Mouse (Mus musculus) cerebellum, adult 9-11 months (tissue): ENCODE measurements at regions not wholly inside any gene's neighbourhood (a gene's known extent, or its start where the extent isn't known, plus 50 kb on each side); places are given as distances from the start of the nearest gene placed in this dataset.
A peak's percentile ranks its signal among the peaks of the same experiment; 100 is the strongest.

Source experiments
- DNase-seq: peaks from one replicate; pipeline ENCODE4 v3.0.0; 2022

- no peak for DNase-seq
These were observed 197.6 kb upstream of the Bmper start for GRCm38 (mm10) chr9:23025247-23025646.

- DNase-seq: peak; percentile 8
These were observed 195.2 kb upstream of the Bmper start for GRCm38 (mm10) chr9:23027377-23028313.

GRCm38 (mm10) chr9:23029421-23029820 is 193.5 kb upstream of the Bmper start:
- DNase-seq: no peak

GRCm38 (mm10) chr9:23030138-23030537 is 192.7 kb upstream of the Bmper start:
- no peak for DNase-seq

GRCm38 (mm10) chr9:23030546-23030945 is 192.3 kb upstream of the Bmper start:
- no peak for DNase-seq

- DNase-seq: no peak
These were observed 191.0 kb upstream of the Bmper start for GRCm38 (mm10) chr9:23031916-23032315.

- DNase-seq: no peak
These were observed 187.6 kb upstream of the Bmper start for GRCm38 (mm10) chr9:23035306-23035705.

GRCm38 (mm10) chr9:23035901-23036610 is 186.8 kb upstream of the Bmper start:
- DNase-seq: peak; percentile 26

- no peak for DNase-seq
These were observed 185.4 kb upstream of the Bmper start for GRCm38 (mm10) chr9:23037513-23037914.

- no peak for DNase-seq
These were observed 183.3 kb upstream of the Bmper start for GRCm38 (mm10) chr9:23039588-23039987.

- DNase-seq: no peak
These were observed 181.9 kb upstream of the Bmper start for GRCm38 (mm10) chr9:23041025-23041424.

GRCm38 (mm10) chr9:23041537-23042472 is 181.1 kb upstream of the Bmper start:
- DNase-seq: no peak

GRCm38 (mm10) chr9:23043006-23043405 is 179.9 kb upstream of the Bmper start:
- no peak for DNase-seq

- no peak for DNase-seq
These were observed 177.4 kb upstream of the Bmper start for GRCm38 (mm10) chr9:23045486-23045885.

- no peak for DNase-seq
These were observed 172.1 kb upstream of the Bmper start for GRCm38 (mm10) chr9:23050751-23051150.

GRCm38 (mm10) chr9:23059526-23059925 is 163.3 kb upstream of the Bmper start:
- DNase-seq: no peak

GRCm38 (mm10) chr9:23060526-23060925 is 162.3 kb upstream of the Bmper start:
- no peak for DNase-seq

GRCm38 (mm10) chr9:23061179-23061929 is 161.5 kb upstream of the Bmper start:
- DNase-seq: no peak

- DNase-seq: no peak
These were observed 160.7 kb upstream of the Bmper start for GRCm38 (mm10) chr9:23062057-23062655.

GRCm38 (mm10) chr9:23062656-23063444 is 160.0 kb upstream of the Bmper start:
- no peak for DNase-seq

- DNase-seq: no peak
These were observed 158.9 kb upstream of the Bmper start for GRCm38 (mm10) chr9:23064001-23064400.
